In genomic region chr9:111400089-111400488, GRCm38 (mm10) we compare ENCODE assay signal across 16 mouse cellular contexts. TPM values are rescaled to one million over a fixed set of nuclear protein-coding genes. Genes with fewer than 3 reads are reported as not detected.
"Had no signal": no experiment of that assay in that cellular context is flagged by ENCODE, and none has a peak within 500 bp of the region (broad histone marks: within the 10 kb centered on the region; RNA-seq: fewer than 3 reads in every experiment).

No protein-coding gene starts in this region.

- H3K27me3 ChIP-seq: neural tube, embryonic 12.5 days; neural tube, embryonic 13.5 days; neural tube, embryonic 15.5 days; stomach, embryonic 15.5 days had no signal

- H3K4me3 ChIP-seq: neural tube, embryonic 12.5 days; neural tube, embryonic 13.5 days; neural tube, embryonic 15.5 days; stomach, embryonic 15.5 days had no signal

- H3K36me3 ChIP-seq: neural tube, embryonic 12.5 days; neural tube, embryonic 13.5 days; neural tube, embryonic 15.5 days; stomach, embryonic 15.5 days had no signal

- H3K9me3 ChIP-seq: neural tube, embryonic 12.5 days; neural tube, embryonic 13.5 days; neural tube, embryonic 15.5 days; stomach, embryonic 15.5 days had no signal

- H3K4me1 ChIP-seq: neural tube, embryonic 12.5 days; neural tube, embryonic 13.5 days; neural tube, embryonic 15.5 days; stomach, embryonic 15.5 days had no signal

- DNase-seq: retina, postnatal 1 day; right cerebral cortex, postnatal 25 days; right cerebral cortex, postnatal 4 days; spleen, adult 18-20 months; thymus, adult 18-20 months; thymus, adult 2 months; thymus, postnatal 14 days; thymus, postnatal 25 days; thymus, postnatal 36 days; thymus, postnatal 4 days had no signal

- H3K27ac ChIP-seq: neural tube, embryonic 12.5 days; neural tube, embryonic 13.5 days; neural tube, embryonic 15.5 days; stomach, embryonic 15.5 days; stomach, postnatal 0 days had no signal

RNA-seq across cellular contexts. Expression of gene Dclk3, which starts 38.8 kb away (rescaled TPM):
- total RNA-seq: neutrophil, adult 5-6 weeks had no signal
